Mouse (Mus musculus) v-Abl transformed pro-B cells (cell line): ENCODE results near the gene Gm21488.
"Not testable (repeated sequence)": the region's sequence is repeated elsewhere in the genome, so short reads cannot be mapped to it uniquely, and the experiment has no call there.

ENCODE experiments used
- in situ Hi-C, 2 experiments: fragments of 400-800 bp; cut with MboI; formaldehyde crosslinking; loops; one replicate each; pipeline ENCODE4 v1.15.1; 2025; ENCODE audit not compliant: unreplicated experiment in 2 of 2

Gm21488 gene

DNA sequence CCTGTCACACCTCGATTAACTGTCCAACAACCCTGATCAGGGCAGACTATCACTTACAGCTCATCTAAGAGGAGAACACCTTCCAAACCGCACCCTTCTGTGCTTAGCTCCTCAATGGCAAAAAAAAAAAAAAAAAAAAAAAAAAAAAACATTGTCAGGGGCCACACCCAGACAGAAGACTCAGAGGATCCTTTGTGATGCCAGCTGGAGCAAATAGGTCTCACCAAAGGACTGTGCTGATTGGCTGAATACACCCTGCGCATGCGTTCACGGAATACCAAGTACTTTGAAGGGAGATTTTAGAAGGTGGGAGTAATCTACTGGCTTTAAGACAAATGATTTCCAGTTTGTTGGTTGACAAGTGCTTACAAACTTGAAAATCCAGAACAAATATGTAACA, at the start of gene Gm21488:
Gene Gm21488, minus strand, starts transcription at position 101 of the 400 bp plus-strand sequence.
- in situ Hi-C loops: not testable (repeated sequence)
